Mouse (Mus musculus) hindbrain, embryonic 15.5 days (tissue): ENCODE results near the gene Tm2d3. TPM values are rescaled to one million over a fixed set of nuclear protein-coding genes. Genes with fewer than 3 reads are reported as not detected.
A peak's percentile ranks its signal among the peaks of the same experiment; 100 is the strongest.

Experiments used
- ATAC-seq: fragments of 200-750 bp; cut with Nextera tagmentation; 2 replicates; pipeline ENCODE4 v1.8.0; 2017; ENCODE audit warnings: low read depth, moderate number of reproducible peaks, moderate TSS enrichment; ENCODE audit not compliant: low FRiP score
- H3K27ac ChIP-seq: fragments of 300-500 bp; sonication (generic); replicated peaks from 2 replicates; pipeline ENCODE4 v1.5.1; 2015; ENCODE audit warnings: mild to moderate bottlenecking, inconsistent platforms
- H3K27me3 ChIP-seq: fragments of 300-500 bp; sonication (generic); 2 replicates; pipeline ENCODE4 v1.6.1; 2015; ENCODE audit warnings: control low read depth, inconsistent platforms
- H3K36me3 ChIP-seq: fragments of 300-500 bp; sonication (generic); 2 replicates; pipeline ENCODE4 v1.6.1; 2015; ENCODE audit warnings: control low read depth, inconsistent platforms
- H3K4me1 ChIP-seq: fragments of 300-500 bp; sonication (generic); replicated peaks from 2 replicates; pipeline ENCODE4 v1.6.1; 2015; ENCODE audit warnings: control low read depth, inconsistent platforms
- H3K4me2 ChIP-seq: fragments of 300-500 bp; sonication (generic); 2 replicates; pipeline ENCODE4 v1.6.1; 2015; ENCODE audit warnings: moderate library complexity, mild to moderate bottlenecking, inconsistent platforms
- H3K4me3 ChIP-seq: fragments of 300-500 bp; sonication (generic); 2 replicates; pipeline ENCODE4 v1.5.1; 2015; ENCODE audit warnings: mild to moderate bottlenecking, inconsistent platforms
- H3K9ac ChIP-seq: fragments of 300-500 bp; sonication (generic); 2 replicates; pipeline ENCODE4 v1.6.1; 2015; ENCODE audit warnings: inconsistent platforms
- H3K9me3 ChIP-seq: fragments of 300-500 bp; sonication (generic); 2 replicates; pipeline ENCODE4 v1.6.1; 2016; ENCODE audit warnings: control low read depth, inconsistent platforms
- whole genome bisulfite sequencing: fragments of 180-500 bp; shearing (Covaris S2); methylation state at CpG from one replicate; pipeline ENCODE4 v1.1.7; 2015; 5-methylcytosine and 5-hydroxymethylcytosine counted together
- polyA plus RNA-seq: library from polyadenylated mRNA; unstranded; fragments of >200 nt; fragmentation: Nextera tagmentation; extraction: Ambion mirVana; gene quantifications from 2 replicates; pipeline ENCODE4 v1.2.1, GENCODE M21; 2015

Tm2d3 gene
- polyA plus RNA-seq = 80.9 and 82.5 TPM in 2 replicates

DNA sequence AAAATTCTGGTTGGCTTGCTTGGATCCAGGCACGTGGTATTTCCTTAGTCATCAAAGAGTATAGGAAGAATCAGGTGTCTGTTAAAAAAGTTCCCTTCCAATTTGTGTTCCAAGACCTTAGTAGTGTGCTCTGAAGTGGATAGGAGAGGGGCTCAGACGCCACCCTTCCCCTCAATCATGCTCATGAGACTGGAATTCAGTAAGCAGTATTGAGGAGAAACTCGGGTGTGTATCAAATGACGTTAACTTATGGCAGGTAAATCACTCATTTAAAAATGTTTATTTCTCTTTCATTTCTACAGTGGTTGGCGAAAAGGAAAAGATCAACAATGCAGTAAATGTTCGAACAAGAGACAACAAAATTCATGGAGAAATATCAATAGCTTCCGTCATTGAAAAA lies at the start of gene Tm2d3:
Gene Tm2d3 (plus strand): TSS at position 301 of the 400 bp plus-strand sequence.
- no peak within 1 kb of the TSS for H3K9ac ChIP-seq
- no peaks in the 10 kb centered on the region for H3K9me3 ChIP-seq
- no peak for ATAC-seq
- no peak within 1 kb of the TSS for H3K4me3 ChIP-seq
- no peaks in the 10 kb centered on the region for H3K27me3 ChIP-seq
- H3K36me3 ChIP-seq = peaks cover 20% of the 10 kb centered on the region
- H3K27ac ChIP-seq = no peak within 1 kb of the TSS
- 90% methylated on average over 7 of the region's 7 CpGs for WGBS
- H3K4me1 ChIP-seq = peaks cover 18% of the 10 kb centered on the region
- no peak within 1 kb of the TSS for H3K4me2 ChIP-seq

DNA sequence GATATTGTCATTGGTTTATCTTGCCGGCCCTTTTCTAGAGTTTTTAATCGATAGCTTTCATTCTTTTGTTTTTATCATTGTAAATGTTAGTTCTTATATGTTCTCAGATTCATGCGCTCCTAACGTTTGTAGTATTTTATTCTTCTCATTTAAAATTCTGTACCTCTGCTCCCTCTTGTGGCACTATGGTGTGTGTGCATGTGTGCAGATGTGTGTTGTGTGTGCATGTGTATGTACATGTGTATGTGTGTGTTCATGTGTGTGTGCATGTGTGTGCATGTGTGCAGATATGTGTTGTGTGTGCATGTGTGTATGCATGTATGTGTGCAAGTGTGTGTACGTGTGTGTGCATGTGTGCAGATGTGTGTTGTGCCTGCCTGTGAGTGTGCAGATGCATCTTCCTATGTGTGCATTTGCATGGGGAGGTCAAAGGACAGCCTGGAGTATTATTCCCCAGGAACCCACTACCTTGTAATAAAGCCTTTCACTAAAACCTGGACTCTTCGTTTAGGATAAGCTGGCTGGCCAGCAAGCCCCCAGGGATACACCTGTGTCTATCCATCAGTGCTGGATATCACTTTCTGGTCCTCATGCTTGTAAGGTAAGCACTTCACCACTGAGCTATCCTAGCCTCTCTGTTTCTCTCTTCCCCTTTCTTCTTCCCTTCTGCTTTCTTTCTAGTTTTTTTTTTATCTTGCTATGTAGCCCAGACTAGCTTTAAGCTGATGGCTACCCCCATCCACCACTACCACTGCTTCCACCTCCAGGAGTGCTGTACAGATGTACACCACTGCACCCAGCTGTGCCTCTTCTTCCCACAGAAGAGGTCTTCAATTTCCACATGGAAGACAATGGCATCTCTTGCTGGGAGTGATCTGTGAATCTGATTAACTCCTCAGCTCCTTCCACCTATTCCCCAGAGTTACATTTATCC lies 48.3 kb upstream of the Tm2d3 start:
- no peak overlapping the region for H3K4me3 ChIP-seq
- peaks cover 16% of the 10 kb centered on the region for H3K4me1 ChIP-seq
- no peak overlapping the region for H3K4me2 ChIP-seq
- no peak overlapping the region for H3K9ac ChIP-seq
- no peaks in the 10 kb centered on the region for H3K9me3 ChIP-seq
- H3K27me3 ChIP-seq = 0 out of 2 replicates have a peak, but pooled peaks cover 3% of the 10 kb centered on the region
- no peak overlapping the region for H3K27ac ChIP-seq
- H3K36me3 ChIP-seq = peaks cover 5% of the 10 kb centered on the region; the same call in 1 of the 2 replicates
- WGBS = 71% methylated on average over 6 of the region's 6 CpGs
- no peak for ATAC-seq

DNA sequence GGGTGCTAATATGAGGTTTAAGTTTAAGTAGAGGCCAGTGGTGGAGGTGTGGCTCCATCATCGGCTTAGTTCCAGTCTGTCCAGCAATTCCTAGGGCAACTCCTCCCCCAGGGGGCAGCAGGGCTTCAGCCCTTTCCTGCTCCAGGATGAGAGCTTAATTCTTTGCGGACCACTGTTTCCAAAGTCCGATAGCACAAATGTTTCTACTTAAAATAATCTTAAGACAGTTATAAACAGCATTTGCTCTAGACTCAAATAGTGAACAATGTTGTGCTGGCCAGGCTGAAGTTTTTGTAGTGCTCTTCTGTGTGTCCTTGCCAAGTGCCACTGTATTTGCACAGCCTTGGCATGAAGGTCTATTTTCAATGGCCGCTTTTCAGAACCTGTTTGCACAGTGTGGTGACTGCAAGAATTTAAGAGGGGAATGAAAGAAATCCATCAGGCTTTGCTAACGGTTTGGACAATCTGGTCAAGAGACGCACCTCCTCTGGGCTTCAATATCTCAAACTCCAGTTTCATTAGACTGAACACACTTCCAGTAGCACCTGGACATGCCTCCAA lies 47.0 kb upstream of the Tm2d3 start:
- Histone ChIP-seq H3K36me3 (peaks cover 15% of the 10 kb centered on the region), H3K4me3 (peak overlapping the region; percentile 62), H3K9ac (no peak overlapping the region), H3K27me3 (0 out of 2 replicates have a peak, but pooled peaks cover 3% of the 10 kb centered on the region), H3K4me1 (peaks cover 13% of the 10 kb centered on the region), H3K4me2 (peak overlapping the region; percentile 77), H3K27ac (peak overlapping the region; percentile 86; the same call in 1 of the 2 replicates), H3K9me3 (no peaks in the 10 kb centered on the region)
- 38% methylated on average over 6 of the region's 6 CpGs for WGBS
- ATAC-seq = peak; percentile 4; the same call in 1 of the 2 replicates

DNA sequence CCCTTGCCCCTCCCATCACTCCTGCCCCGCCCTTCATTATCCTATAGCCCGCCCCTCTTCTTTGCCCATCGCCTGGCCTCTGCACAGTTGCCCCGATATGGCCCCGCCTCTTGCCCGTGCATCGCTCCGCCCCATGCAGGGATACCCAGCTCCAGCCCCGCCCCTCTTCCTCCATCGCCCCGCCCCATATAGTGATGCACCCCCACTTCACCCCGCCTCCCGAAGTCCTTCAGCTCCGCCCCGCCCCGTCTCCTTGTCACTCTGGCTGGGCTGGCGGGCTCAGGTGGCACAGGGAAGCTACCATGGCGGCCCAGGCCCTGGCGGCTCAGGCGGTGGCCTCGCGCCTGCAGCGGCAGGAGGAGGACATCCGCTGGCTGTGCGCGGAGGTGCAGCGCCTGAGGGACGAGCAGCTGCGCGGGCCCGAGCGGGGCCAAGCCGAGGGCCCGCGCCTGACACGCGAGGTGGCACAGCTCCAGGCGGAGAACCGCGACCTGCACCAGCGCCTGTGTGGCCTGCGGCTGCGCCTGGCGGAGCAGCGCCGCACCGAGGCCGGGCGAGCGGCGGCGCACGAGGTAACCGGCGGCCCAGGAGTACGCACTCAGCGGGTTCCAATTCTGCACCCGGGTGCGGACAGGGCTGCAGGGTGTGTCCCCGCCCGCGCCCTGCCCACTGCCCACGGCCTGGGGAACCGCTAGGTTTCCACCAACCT lies 46.2 kb upstream of the Tm2d3 start, which contains the start of gene Tarsl2:
Gene Tarsl2 (plus strand): TSS at position 256 of the 709 bp plus-strand sequence.
- peaks cover 13% of the 10 kb centered on the region for H3K4me1 ChIP-seq

DNA sequence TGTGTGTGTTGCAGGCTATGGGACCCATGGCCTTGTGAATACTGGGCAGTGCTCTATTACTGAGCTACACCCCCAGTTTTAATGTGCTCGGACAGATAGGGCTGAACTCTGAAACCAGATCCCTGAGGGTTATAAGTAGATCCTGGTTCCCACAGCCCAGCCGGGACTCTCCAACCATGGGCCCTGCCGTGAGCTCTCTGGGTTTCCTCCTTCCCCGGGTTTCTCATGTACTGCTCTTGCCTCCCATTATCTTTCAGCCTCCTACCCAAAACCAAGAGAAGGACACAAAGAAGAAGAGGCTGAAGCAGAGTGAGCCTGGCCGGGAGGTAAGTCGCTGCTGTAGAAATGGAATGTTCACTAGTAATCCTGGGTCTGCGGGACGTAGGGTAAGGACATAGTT lies 45.0 kb upstream of the Tm2d3 start:
- ATAC-seq = no peak
- Histone ChIP-seq H3K9me3 (no peaks in the 10 kb centered on the region), H3K9ac (no peak overlapping the region), H3K4me1 (peaks cover 13% of the 10 kb centered on the region), H3K27ac (no peak overlapping the region), H3K4me3 (no peak overlapping the region), H3K27me3 (0 out of 2 replicates have a peak, but pooled peaks cover 3% of the 10 kb centered on the region), H3K4me2 (no peak overlapping the region; the same call in 1 of the 2 replicates), H3K36me3 (peaks cover 28% of the 10 kb centered on the region)
- WGBS = 93% methylated on average over 8 of the region's 8 CpGs

More for the DNA sequence above, 46.2 kb upstream of the Tm2d3 start, which contains the start of gene Tarsl2:
- 0 out of 2 replicates have a peak, but pooled peaks cover 3% of the 10 kb centered on the region for H3K27me3 ChIP-seq
- H3K9ac ChIP-seq = peak within 1 kb of the TSS; percentile 71
- peaks cover 23% of the 10 kb centered on the region for H3K36me3 ChIP-seq
- under 1% methylated on average over 60 of the region's 64 CpGs for WGBS
- peak within 1 kb of the TSS; percentile 86 for H3K27ac ChIP-seq
- H3K9me3 ChIP-seq = no peaks in the 10 kb centered on the region
- peak; percentile 98 for ATAC-seq
- peak within 1 kb of the TSS; percentile 62 for H3K4me3 ChIP-seq
- H3K4me2 ChIP-seq = peak within 1 kb of the TSS; percentile 77

DNA sequence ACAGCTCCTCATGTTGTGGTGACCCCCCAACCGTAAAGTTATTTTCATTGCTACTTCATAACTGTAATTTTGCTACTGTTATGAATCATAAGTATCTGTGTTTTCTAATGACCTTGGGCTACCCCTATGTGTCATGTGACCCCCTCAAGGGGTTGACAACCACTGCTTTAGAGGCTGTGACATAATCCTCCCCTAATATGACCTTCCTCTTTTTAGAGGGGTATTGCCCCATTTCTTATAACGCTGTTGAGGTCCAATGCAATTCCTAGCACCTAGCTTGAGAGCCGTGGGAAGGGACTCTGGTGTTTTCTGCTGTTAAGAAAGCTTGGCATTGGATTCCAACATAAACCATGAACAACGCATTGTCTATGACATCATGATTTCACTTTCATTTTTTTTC lies 40.3 kb upstream of the Tm2d3 start:
- H3K27me3 ChIP-seq = no peaks in the 10 kb centered on the region
- H3K9me3 ChIP-seq = no peaks in the 10 kb centered on the region
- WGBS = 95% methylated on average over 4 of the region's 4 CpGs
- H3K4me2 ChIP-seq = no peak overlapping the region
- peaks cover 41% of the 10 kb centered on the region for H3K36me3 ChIP-seq
- H3K9ac ChIP-seq = no peak overlapping the region
- H3K4me1 ChIP-seq = peaks cover 5% of the 10 kb centered on the region; the same call in 1 of the 2 replicates
- no peak overlapping the region for H3K27ac ChIP-seq
- no peak overlapping the region for H3K4me3 ChIP-seq
- ATAC-seq = no peak

DNA sequence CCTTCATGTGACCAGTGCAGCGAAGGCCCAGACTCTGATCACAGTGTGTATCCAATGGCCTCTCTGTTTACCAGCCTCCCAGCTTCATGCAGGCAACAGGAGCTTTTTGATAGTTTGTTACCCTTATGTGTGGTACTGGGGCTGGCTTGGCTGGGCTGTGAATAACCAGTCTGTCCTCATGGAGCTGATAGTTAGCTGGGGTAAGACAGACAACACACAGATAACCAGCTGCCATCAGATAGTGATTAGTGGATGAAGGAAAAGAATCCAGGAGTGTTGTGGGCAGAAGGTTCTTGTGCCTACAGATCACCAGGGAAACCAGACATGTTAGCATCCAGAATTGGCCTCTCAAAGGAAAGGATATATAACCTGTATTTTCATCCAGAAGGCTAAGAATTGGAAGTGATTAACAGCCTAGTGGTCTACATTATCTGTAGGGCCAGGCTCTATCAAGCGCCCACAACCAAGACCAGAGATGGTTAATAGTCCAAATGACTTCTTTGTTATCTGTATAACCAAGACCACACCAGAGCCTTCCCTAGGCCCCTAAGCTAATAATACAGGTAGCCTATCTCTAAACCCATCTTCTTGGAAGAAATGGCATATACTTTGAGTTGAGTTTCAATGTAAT lies 33.4 kb upstream of the Tm2d3 start:
- H3K27ac ChIP-seq = no peak overlapping the region
- H3K4me1 ChIP-seq = no peaks in the 10 kb centered on the region
- H3K27me3 ChIP-seq = no peaks in the 10 kb centered on the region
- 94% methylated on average over 2 of the region's 2 CpGs for WGBS
- no peak overlapping the region for H3K4me2 ChIP-seq
- peaks cover 27% of the 10 kb centered on the region for H3K36me3 ChIP-seq
- no peaks in the 10 kb centered on the region for H3K9me3 ChIP-seq
- H3K4me3 ChIP-seq = no peak overlapping the region
- ATAC-seq = no peak
- no peak overlapping the region for H3K9ac ChIP-seq

DNA sequence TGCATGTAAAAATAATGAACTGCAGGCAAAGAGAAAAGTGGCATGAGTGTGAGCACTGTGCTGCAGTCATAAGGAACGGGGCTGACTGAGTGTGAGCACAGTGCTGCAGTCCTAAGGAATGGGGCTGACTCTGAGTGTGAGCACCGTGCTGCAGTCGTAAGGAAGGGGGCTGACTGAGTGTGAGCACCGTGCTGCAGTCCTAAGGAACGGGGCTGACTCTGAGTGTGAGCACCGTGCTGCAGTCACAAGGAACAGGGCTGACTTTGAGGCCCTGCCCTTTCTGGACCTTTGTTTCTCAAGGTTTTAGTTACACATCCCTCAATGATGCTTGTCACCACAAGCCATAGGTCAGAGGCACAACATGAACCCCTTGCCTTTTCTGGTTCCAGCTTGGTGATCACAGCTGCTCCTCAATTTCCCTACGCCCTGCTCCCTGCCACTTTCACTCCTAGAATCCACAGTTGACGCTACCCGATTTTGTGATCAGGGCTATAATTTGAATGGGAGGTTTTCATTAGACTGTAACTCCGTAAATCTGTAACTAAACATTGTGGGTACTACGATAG lies 27.7 kb upstream of the Tm2d3 start:
- no peak overlapping the region for H3K4me3 ChIP-seq
- H3K9me3 ChIP-seq = no peaks in the 10 kb centered on the region
- H3K27ac ChIP-seq = no peak overlapping the region
- no peaks in the 10 kb centered on the region for H3K27me3 ChIP-seq
- no peak overlapping the region for H3K9ac ChIP-seq
- peaks cover 40% of the 10 kb centered on the region for H3K36me3 ChIP-seq
- WGBS = 79% methylated on average over 11 of the region's 11 CpGs
- no peaks in the 10 kb centered on the region for H3K4me1 ChIP-seq
- no peak overlapping the region for H3K4me2 ChIP-seq
- no peak for ATAC-seq

DNA sequence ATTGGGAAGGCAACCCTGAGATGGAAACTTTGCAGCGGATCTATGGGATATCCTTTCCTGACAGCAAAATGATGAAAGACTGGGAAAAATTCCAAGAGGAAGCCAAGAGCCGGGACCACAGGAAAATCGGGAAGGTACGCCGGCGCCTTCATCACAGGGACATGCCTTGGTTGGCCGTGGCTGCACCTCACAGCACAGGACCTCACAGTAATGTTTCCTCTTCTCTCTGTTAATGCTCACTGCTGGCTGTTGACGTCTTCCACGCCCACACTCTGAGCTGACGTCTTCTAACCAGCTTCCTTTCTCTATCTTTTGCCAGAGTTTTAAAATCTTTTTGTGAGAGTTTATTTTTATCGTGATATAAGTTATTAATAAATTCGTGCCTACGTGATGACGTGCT lies 27.1 kb upstream of the Tm2d3 start:
- Histone ChIP-seq H3K4me2 (no peak overlapping the region), H3K9me3 (no peaks in the 10 kb centered on the region), H3K27ac (no peak overlapping the region), H3K27me3 (no peaks in the 10 kb centered on the region), H3K4me3 (no peak overlapping the region), H3K36me3 (peaks cover 39% of the 10 kb centered on the region), H3K9ac (no peak overlapping the region), H3K4me1 (no peaks in the 10 kb centered on the region)
- WGBS = 90% methylated on average over 14 of the region's 14 CpGs
- ATAC-seq = no peak

DNA sequence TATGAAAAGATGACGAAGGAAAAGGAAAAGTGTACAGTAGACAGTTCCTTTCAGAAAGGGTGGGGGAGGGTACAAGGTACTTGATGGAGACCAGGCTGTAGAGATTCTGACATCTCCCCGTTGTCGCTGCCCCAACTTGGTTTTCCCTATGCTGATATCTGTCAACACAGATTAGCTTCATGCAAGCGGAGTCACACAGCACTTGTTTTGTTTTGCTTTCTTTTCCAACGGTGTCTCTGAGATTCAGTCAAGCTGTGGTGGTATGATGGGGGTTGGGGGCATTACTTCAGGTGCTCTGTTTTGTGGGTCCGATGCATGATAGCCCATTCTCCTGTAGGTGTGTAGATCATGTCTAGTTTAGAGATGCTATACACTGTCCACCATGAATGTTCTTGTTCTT lies 23.5 kb upstream of the Tm2d3 start:
- no peak overlapping the region for H3K9ac ChIP-seq
- no peak for ATAC-seq
- no peaks in the 10 kb centered on the region for H3K27me3 ChIP-seq
- H3K9me3 ChIP-seq = no peaks in the 10 kb centered on the region
- H3K4me1 ChIP-seq = no peaks in the 10 kb centered on the region
- no peak overlapping the region for H3K4me3 ChIP-seq
- whole genome bisulfite sequencing = 90% methylated on average over 6 of the region's 6 CpGs
- no peak overlapping the region for H3K27ac ChIP-seq
- H3K36me3 ChIP-seq = peaks cover 37% of the 10 kb centered on the region
- H3K4me2 ChIP-seq = no peak overlapping the region

DNA sequence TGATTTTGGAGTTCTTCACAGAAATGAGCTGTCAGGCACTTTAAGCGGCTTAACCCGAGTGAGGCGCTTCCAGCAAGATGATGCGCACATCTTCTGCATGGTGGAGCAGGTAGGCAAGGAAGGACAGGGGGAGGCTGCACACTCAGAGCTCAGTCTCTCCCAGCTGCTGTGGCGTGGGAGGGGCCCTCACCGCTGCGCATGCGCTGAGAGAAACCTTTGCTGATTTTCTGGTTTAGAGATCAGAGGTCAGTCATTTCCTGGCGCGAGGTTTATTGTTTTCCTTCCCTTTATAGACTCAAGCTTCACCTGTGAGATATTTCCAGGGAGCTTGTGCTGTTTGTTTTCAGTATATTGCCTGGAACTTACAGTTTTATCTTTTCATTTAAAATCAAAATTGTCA lies 12.9 kb upstream of the Tm2d3 start:
- whole genome bisulfite sequencing = 88% methylated on average over 10 of the region's 10 CpGs
- Histone ChIP-seq H3K4me2 (no peak overlapping the region), H3K4me3 (no peak overlapping the region), H3K9me3 (no peaks in the 10 kb centered on the region), H3K4me1 (no peaks in the 10 kb centered on the region), H3K27me3 (no peaks in the 10 kb centered on the region), H3K36me3 (peaks cover 22% of the 10 kb centered on the region; the same call in 1 of the 2 replicates), H3K9ac (no peak overlapping the region), H3K27ac (no peak overlapping the region)
- ATAC-seq = no peak
